Mouse (Mus musculus): ENCODE measurements around the gene Sspo. TPM values are rescaled to one million over a fixed set of nuclear protein-coding genes. Genes with fewer than 3 reads are reported as not detected.

Gene Sspo
- polyA plus RNA-seq, 1 experiment from 2014 or later: 0.53 TPM

DNA sequence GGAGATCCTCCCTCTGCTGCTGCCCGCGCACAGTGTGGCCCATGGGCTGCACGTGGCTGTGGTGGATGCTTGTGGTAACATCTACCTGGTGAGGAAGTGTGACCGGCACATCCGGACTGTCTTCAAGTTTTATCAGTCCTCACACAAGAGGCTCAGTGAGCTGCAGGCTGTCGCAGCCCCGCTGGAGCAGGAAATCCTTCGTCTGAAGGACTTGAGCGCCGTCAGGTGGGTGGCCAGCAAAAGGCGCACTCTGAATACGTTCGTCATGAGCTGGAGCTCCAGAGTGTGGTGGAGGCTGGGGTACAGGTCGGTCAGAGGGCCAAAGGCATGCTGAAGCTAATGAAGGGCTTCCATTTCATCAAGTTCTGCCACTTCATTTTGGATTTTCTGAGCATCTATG is 81.2 kb downstream of the Sspo start:
- H3K4me3 ChIP-seq (ENCODE audit: low read length): no peak overlapping the region
- no peaks in the 10 kb centered on the region for H3K9me3 ChIP-seq (ENCODE audit: control insufficient read depth, low read length)
- no peaks in the 10 kb centered on the region for H3K4me1 ChIP-seq (ENCODE audit: control insufficient read depth, insufficient read depth, low read length)
- no peak for ATAC-seq (ENCODE audit: low FRiP score, low TSS enrichment)
- 79% methylated on average over 14 of the region's 14 CpGs for WGBS
- no peak overlapping the region for H3K27ac ChIP-seq (ENCODE audit: low read depth, low read length)
- peaks cover 11% of the 10 kb centered on the region; the same call in 1 of the 2 replicates for H3K36me3 ChIP-seq (ENCODE audit: control insufficient read depth, insufficient read depth, low read length)
- H3K4me2 ChIP-seq (replicated peaks; ENCODE audit: low read depth, low read length): no peak overlapping the region
- no peaks in the 10 kb centered on the region for H3K27me3 ChIP-seq (ENCODE audit: control insufficient read depth, insufficient read depth, low read length)
- no peak overlapping the region for H3K9ac ChIP-seq (ENCODE audit: low read depth, low read length)

DNA sequence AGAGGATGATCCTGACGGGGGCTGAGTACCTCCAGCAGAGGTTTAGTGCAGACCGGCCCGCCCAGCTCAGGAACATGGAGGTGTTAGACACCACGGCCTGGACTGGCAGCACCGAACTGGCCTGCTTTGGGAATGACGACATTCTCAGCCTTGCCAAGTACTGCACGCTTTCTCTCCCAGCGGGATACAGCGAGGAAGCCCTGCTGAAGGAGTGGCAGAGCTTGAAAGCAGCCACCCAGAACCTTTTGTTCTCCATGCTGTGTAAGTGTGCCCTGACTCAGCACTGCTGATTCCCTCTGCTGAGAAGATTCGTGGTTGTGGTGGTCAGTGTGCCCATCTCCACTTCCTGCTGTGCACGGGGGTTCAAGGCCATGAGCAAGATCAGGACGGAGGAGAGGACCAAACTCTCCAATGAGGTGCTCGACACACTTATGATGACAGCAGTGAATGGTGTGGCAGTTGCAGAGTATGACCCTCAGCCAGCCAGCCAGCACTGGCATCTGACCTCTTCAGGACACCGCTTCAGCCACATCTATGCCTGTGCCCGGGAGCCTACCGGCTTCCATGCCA is 81.9 kb downstream of the Sspo start:
- H3K36me3 ChIP-seq (ENCODE audit: control insufficient read depth, insufficient read depth, low read length): peaks cover 11% of the 10 kb centered on the region; the same call in 1 of the 2 replicates
- no peaks in the 10 kb centered on the region for H3K4me1 ChIP-seq (ENCODE audit: control insufficient read depth, insufficient read depth, low read length)
- H3K27ac ChIP-seq (ENCODE audit: low read depth, low read length): no peak overlapping the region
- H3K4me2 ChIP-seq (replicated peaks; ENCODE audit: low read depth, low read length): no peak overlapping the region
- H3K9me3 ChIP-seq (ENCODE audit: control insufficient read depth, low read length): no peaks in the 10 kb centered on the region
- H3K9ac ChIP-seq (ENCODE audit: low read depth, low read length): no peak overlapping the region
- 88% methylated on average over 16 of the region's 16 CpGs for WGBS
- no peak overlapping the region for H3K4me3 ChIP-seq (ENCODE audit: low read length)
- H3K27me3 ChIP-seq (ENCODE audit: control insufficient read depth, insufficient read depth, low read length): no peaks in the 10 kb centered on the region
- ATAC-seq (ENCODE audit: low FRiP score, low TSS enrichment): no peak

DNA sequence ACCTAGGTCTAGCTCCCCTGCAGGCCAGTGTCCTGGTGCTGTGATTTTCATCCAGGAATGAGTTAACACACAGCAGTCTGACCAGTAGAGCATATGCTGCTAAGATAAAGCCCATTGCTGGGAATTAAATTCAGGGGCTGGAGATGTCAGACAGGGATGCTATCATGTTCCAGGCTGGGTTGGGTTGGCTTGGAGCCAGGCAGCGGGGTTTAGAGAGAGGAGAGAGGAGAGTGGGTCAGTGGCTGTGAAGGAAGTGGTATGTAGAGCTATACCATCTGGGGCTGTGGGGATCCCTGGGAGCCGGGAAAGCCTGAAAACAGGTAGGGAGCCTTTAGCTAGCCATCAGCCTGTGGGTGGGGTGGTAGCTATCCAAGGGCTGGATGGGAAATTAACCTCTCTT is 82.8 kb downstream of the Sspo start:
- H3K4me1 ChIP-seq (ENCODE audit: control insufficient read depth, insufficient read depth, low read length): no peaks in the 10 kb centered on the region
- no peak overlapping the region for H3K4me2 ChIP-seq (replicated peaks; ENCODE audit: low read depth, low read length)
- 0 out of 2 replicates have a peak, but pooled peaks have one; percentile 28 for ATAC-seq (ENCODE audit: low FRiP score, low TSS enrichment)
- no peak overlapping the region for H3K9ac ChIP-seq (ENCODE audit: low read depth, low read length)
- no peaks in the 10 kb centered on the region for H3K27me3 ChIP-seq (ENCODE audit: control insufficient read depth, insufficient read depth, low read length)
- H3K36me3 ChIP-seq (ENCODE audit: control insufficient read depth, insufficient read depth, low read length): peaks cover 7% of the 10 kb centered on the region; the same call in 1 of the 2 replicates
- WGBS: 77% methylated on average over 2 of the region's 2 CpGs
- no peaks in the 10 kb centered on the region for H3K9me3 ChIP-seq (ENCODE audit: control insufficient read depth, low read length)
- no peak overlapping the region for H3K4me3 ChIP-seq (ENCODE audit: low read length)
- no peak overlapping the region for H3K27ac ChIP-seq (ENCODE audit: low read depth, low read length)

DNA sequence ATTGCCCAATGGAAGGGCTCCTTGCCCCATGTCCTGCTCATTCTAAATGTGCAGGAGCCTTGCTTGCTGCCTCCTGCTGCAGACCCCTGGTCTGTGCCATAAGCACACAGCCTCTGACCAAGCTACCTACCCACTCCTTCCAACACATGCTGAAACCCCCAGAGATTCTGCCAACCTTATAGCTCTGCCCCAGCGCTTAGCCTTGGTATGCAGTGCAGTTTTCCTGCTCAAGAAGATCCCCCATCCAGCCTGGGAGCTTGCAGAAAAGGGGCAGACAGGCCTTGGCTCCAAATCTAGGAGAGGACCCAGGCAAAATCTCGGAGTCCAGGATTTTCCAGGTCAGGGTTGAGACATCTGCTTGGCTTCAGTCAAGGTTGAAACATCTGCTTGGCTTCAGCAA is 85.4 kb downstream of the Sspo start:
- no peaks in the 10 kb centered on the region for H3K9me3 ChIP-seq (ENCODE audit: control insufficient read depth, low read length)
- no peaks in the 10 kb centered on the region for H3K27me3 ChIP-seq (ENCODE audit: control insufficient read depth, insufficient read depth, low read length)
- no peak for ATAC-seq (ENCODE audit: low FRiP score, low TSS enrichment)
- no peak overlapping the region for H3K4me2 ChIP-seq (replicated peaks; ENCODE audit: low read depth, low read length)
- H3K9ac ChIP-seq (ENCODE audit: low read depth, low read length): no peak overlapping the region
- no peak overlapping the region for H3K4me3 ChIP-seq (ENCODE audit: low read length)
- 80% methylated on average over 2 of the region's 2 CpGs for WGBS
- H3K36me3 ChIP-seq (ENCODE audit: control insufficient read depth, insufficient read depth, low read length): peaks cover 4% of the 10 kb centered on the region; the same call in 1 of the 2 replicates
- no peaks in the 10 kb centered on the region for H3K4me1 ChIP-seq (ENCODE audit: control insufficient read depth, insufficient read depth, low read length)
- H3K27ac ChIP-seq (ENCODE audit: low read depth, low read length): no peak overlapping the region

DNA sequence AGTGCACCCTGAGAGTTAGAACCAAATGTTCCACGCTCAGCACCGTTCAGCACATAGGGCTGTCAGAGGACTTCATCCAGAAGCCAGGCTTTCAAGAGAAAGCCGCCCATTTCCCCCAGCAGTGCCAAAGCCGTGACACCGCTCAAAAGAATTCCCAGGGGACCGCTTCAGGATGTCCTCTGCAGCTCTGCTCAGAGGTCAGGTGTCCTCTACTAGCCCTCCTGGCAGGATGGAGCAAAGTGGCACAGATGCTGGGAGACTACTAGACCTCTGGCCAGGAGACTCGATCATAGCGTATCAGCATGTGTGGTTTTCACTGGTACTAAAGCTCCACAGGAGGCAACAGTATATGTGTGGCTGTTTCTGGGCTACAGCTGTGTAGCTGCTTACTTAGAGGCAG is 86.9 kb downstream of the Sspo start:
- Histone ChIP-seq H3K36me3 (ENCODE audit: control insufficient read depth, insufficient read depth, low read length) (0 out of 2 replicates have a peak, but pooled peaks cover 4% of the 10 kb centered on the region), H3K4me1 (ENCODE audit: control insufficient read depth, insufficient read depth, low read length) (no peaks in the 10 kb centered on the region), H3K9me3 (ENCODE audit: control insufficient read depth, low read length) (no peaks in the 10 kb centered on the region), H3K9ac (ENCODE audit: low read depth, low read length) (no peak overlapping the region), H3K27me3 (ENCODE audit: control insufficient read depth, insufficient read depth, low read length) (no peaks in the 10 kb centered on the region), H3K4me2 (replicated peaks; ENCODE audit: low read depth, low read length) (no peak overlapping the region), H3K4me3 (ENCODE audit: low read length) (no peak overlapping the region), H3K27ac (ENCODE audit: low read depth, low read length) (no peak overlapping the region)
- ATAC-seq (ENCODE audit: low FRiP score, low TSS enrichment): no peak
- 85% methylated on average over 8 of the region's 8 CpGs for WGBS

DNA sequence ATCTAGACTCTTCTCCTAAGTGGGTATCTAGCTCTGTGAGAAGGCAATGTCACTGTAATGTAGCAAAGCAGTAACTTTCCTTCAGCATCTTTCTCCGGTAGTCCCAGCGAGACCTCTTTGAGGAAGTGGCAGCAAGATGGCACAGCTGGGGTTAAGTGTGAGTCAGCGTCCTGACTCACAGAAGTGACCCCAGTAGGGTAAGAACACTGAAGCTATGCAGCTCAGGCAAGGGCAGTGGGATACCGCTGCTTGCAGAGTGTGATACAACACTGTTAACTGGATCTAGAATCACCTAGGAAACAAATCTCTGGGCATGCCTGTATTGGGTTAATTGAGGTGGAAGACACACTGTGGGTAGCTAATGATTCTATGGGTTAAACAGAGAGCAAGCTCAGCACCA is 88.1 kb downstream of the Sspo start:
- Histone ChIP-seq H3K4me3 (ENCODE audit: low read length) (no peak overlapping the region), H3K9ac (ENCODE audit: low read depth, low read length) (no peak overlapping the region), H3K4me1 (ENCODE audit: control insufficient read depth, insufficient read depth, low read length) (no peaks in the 10 kb centered on the region), H3K9me3 (ENCODE audit: control insufficient read depth, low read length) (no peaks in the 10 kb centered on the region), H3K27me3 (ENCODE audit: control insufficient read depth, insufficient read depth, low read length) (no peaks in the 10 kb centered on the region), H3K4me2 (replicated peaks; ENCODE audit: low read depth, low read length) (no peak overlapping the region), H3K27ac (ENCODE audit: low read depth, low read length) (no peak overlapping the region), H3K36me3 (ENCODE audit: control insufficient read depth, insufficient read depth, low read length) (0 out of 2 replicates have a peak, but pooled peaks cover 4% of the 10 kb centered on the region)
- WGBS: 72% methylated on average over 4 of the region's 4 CpGs
- no peak for ATAC-seq (ENCODE audit: low FRiP score, low TSS enrichment)

DNA sequence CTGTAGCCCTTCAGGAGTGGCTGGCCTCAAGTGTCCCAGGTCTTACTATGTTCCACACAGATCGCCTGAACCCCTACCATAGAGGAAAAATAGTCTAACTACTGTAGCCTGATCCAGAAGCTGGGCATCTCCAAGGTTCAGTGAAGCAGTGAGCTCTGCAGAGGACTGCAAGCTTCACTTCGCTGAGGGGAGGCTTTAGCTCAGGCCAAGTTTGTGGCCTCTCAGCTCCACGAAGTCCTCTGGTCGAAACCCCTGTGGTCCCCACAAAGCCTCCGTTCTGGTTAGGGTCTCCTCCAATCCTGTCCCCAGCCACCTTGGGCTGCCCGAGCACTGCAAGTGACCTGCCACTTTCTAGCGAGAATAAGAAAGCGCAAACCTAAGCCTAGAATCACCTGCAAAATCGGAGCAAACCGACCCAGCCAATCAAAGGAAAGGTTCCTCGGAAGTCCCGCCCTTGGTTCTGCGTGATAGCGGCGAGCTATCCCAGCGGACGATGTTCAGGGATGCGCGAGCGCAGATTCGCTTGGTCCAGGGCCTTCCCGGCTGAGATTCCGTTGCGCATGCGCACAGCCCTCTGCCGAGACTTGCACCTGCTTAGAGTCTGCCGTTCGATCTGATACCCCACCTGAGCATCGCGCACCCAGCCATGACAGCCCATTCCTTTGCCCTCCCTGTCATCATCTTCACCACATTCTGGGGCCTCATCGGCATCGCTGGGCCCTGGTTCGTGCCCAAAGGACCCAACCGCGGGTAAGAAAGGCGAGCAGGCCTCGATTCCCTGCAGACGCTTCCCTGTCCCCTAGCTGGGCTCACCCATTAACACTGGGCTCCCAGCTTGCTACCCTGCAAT is 89.3 kb downstream of the Sspo start, which contains the start of gene Atp6v0e2:
Gene Atp6v0e2, plus strand, starts transcription at position 511 of the 850 bp plus-strand sequence.
- Histone ChIP-seq H3K27ac (ENCODE audit: low read depth, low read length) (no peak within 1 kb of the TSS), H3K4me1 (ENCODE audit: control insufficient read depth, insufficient read depth, low read length) (peaks cover 11% of the 10 kb centered on the region), H3K9me3 (ENCODE audit: control insufficient read depth, low read length) (no peaks in the 10 kb centered on the region), H3K9ac (ENCODE audit: low read depth, low read length) (peak within 1 kb of the TSS; percentile 46), H3K4me3 (ENCODE audit: low read length) (peak within 1 kb of the TSS; percentile 31), H3K4me2 (replicated peaks; ENCODE audit: low read depth, low read length) (peak within 1 kb of the TSS; percentile 51), H3K27me3 (ENCODE audit: control insufficient read depth, insufficient read depth, low read length) (no peaks in the 10 kb centered on the region), H3K36me3 (ENCODE audit: control insufficient read depth, insufficient read depth, low read length) (0 out of 2 replicates have a peak, but pooled peaks cover 4% of the 10 kb centered on the region)
- 4% methylated on average over 38 of the region's 38 CpGs for WGBS
- ATAC-seq (ENCODE audit: low FRiP score, low TSS enrichment): peak; percentile 80

DNA sequence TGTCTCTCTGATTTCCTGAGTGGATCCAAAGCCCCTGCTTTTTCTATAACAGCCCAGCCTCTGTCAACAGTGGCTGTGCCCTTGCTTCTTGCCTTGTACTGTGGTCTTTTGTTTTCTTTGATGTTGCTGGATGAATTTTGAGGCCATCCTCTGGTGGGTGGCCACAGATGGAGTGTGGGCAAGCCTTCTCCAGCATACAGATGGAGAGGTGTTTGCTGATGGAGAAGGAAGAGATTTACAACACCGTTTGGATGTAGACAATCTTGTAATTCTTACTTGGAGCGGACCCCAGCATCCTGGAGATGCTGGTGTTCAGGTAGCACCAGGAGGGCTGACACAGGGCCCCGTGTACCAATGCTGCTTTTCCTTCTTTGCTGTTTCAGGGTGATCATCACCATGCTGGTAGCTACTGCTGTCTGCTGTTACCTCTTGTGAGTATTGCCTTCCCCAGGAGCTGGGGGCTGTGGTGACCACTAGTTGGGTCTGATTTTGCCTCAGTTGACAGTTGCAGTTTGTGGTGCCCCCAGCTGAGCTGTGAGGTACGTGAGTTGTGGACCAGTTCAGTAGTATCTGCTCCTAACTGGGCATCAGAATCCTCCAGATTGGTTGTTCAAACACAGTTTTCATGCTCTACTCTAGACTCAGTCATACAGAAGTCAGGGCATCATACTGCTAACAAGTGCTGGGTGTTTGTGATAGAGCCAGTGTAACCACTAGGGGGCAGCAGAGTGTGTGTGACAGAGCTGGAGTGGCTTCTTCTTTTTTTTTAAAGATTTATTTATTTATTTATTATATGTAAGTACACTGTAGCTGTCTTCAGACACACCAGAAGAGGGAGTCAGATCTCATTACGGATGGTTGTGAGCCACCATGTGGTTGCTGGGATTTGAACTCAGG is 91.1 kb downstream of the Sspo start:
- no peaks in the 10 kb centered on the region for H3K27me3 ChIP-seq (ENCODE audit: control insufficient read depth, insufficient read depth, low read length)
- ATAC-seq (ENCODE audit: low FRiP score, low TSS enrichment): no peak
- no peak overlapping the region for H3K4me3 ChIP-seq (ENCODE audit: low read length)
- no peaks in the 10 kb centered on the region for H3K9me3 ChIP-seq (ENCODE audit: control insufficient read depth, low read length)
- H3K27ac ChIP-seq (ENCODE audit: low read depth, low read length): no peak overlapping the region
- H3K36me3 ChIP-seq (ENCODE audit: control insufficient read depth, insufficient read depth, low read length): no peaks in the 10 kb centered on the region
- peaks cover 12% of the 10 kb centered on the region for H3K4me1 ChIP-seq (ENCODE audit: control insufficient read depth, insufficient read depth, low read length)
- H3K9ac ChIP-seq (ENCODE audit: low read depth, low read length): no peak overlapping the region
- WGBS: 72% methylated on average over 4 of the region's 5 CpGs
- no peak overlapping the region for H3K4me2 ChIP-seq (replicated peaks; ENCODE audit: low read depth, low read length)

Data from kidney, embryonic 14.5 days (tissue).